Mouse (Mus musculus): ENCODE measurements at regions not wholly inside any gene's neighbourhood (a gene's known extent, or its start where the extent isn't known, plus 50 kb on each side); places are given as distances from the start of the nearest gene placed in this dataset.

DNA sequence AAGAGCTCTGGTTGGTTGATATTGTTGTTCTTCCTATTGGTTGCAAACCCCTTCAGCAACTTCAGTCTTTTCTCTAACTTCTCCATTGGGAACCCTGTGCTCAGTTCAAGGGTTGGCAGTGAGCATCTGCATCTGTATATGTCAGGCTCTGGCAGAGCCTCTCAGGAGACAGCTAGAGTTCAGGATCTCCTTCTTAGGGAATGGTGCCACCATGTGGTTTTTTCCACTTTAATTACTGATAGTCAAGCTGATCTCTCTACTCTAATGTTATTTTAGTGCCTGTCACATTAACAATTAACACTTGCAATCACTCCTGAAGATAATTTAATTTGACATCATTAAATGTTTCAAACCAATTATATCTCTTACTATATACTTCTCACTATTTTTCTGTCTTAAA is 550.4 kb downstream of the Gm597 start:
- Histone ChIP-seq H3K4me1 (replicated peaks) (no peaks in the 10 kb centered on the region), H3K4me2 (replicated peaks) (no peak overlapping the region), H3K9me3 (no peaks in the 10 kb centered on the region), H3K4me3 (replicated peaks) (no peak overlapping the region), H3K27ac (no peak overlapping the region), H3K36me3 (no peaks in the 10 kb centered on the region), H3K9ac (replicated peaks) (no peak overlapping the region), H3K27me3 (no peaks in the 10 kb centered on the region)
- no peak for ATAC-seq

DNA sequence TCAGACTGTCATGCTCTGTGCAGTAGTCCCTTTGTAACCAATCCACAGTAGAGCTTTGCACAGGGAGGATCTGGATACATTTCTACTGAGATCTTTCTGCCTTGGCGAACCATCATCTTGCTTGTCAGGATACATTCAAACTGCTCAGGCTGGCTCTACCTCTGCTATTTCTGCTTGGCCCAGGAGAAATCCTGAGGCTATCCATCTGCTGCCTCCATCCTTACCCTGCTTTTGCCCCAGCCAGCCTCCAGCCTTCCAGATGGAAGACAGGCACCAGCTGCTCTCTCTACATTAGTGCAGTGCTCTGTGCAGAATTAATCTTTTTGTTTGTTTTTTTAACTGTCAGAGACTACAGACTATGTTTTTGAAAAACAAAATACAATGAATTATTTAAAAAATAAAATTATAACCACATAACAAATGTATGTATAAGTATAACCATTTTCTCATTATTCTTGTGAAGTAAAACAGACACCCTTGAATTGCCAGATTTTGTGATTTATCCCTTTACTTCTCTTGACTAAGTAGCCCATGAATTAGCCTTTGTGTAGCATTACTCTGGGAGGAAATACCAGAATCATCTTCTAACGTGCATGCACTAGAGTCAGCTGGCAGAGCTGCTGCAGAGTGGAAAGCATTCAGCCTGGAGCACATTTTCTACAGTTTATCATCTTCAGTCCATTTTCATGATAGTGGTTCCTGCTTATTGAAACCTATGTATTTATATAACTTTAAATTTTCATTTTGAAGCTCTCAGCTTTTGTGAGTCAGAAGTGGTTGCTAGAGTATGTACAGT is 565.6 kb downstream of the Gm597 start:
- WGBS = 65% methylated on average over 2 of the region's 2 CpGs
- H3K36me3 ChIP-seq = no peaks in the 10 kb centered on the region
- H3K4me1 ChIP-seq (replicated peaks) = no peaks in the 10 kb centered on the region
- H3K27ac ChIP-seq = no peak overlapping the region
- H3K9me3 ChIP-seq = no peaks in the 10 kb centered on the region
- H3K9ac ChIP-seq (replicated peaks) = no peak overlapping the region
- no peak overlapping the region for H3K4me2 ChIP-seq (replicated peaks)
- ATAC-seq = peak; percentile 82
- H3K27me3 ChIP-seq = no peaks in the 10 kb centered on the region
- no peak overlapping the region for H3K4me3 ChIP-seq (replicated peaks)

All from midbrain, embryonic 13.5 days (tissue).